Mouse (Mus musculus) MEL (cell line): Measurements from ENCODE around the gene Brca2.

Source experiments
- CHD1 ChIP-seq: IDR thresholded peaks from 2 replicates; pipeline ENCODE4 v1.6.1; 2012; ENCODE audit warnings: low read depth, mild to moderate bottlenecking, inconsistent platforms, low read length, improper control_type of control experiment
- CHD2 ChIP-seq: IDR thresholded peaks from 2 replicates; pipeline ENCODE4 v1.6.1; 2011; ENCODE audit warnings: low read length, improper control_type of control experiment
- CTCF ChIP-seq, 3 experiments: IDR thresholded peaks in 2 of 3; conservative IDR thresholded peaks in 1 of 3; 2 replicates each; pipeline ENCODE4 v1.5.1; 2011 to 2012; ENCODE audit warnings: low read length in 3 of 3, low read depth in 2 of 3, mild to moderate bottlenecking in 2 of 3, improper control_type of control experiment in 1 of 3, inconsistent platforms in 1 of 3, mixed read lengths in 1 of 3, moderate library complexity in 1 of 3; ENCODE audit not compliant: control insufficient read depth in 1 of 3, insufficient read depth in 1 of 3, poor library complexity in 1 of 3, severe bottlenecking in 1 of 3
- MXI1 ChIP-seq: IDR thresholded peaks from 2 replicates; pipeline ENCODE4 v1.6.1; 2011; ENCODE audit warnings: mild to moderate bottlenecking, low read depth, low read length, improper control_type of control experiment
- POLR2AphosphoS2 ChIP-seq: IDR thresholded peaks from 2 replicates; pipeline ENCODE4 v1.6.1; 2011; ENCODE audit warnings: low read length, improper control_type of control experiment
- USF1 ChIP-seq: IDR thresholded peaks from 2 replicates; pipeline ENCODE4 v1.6.1; 2014; ENCODE audit warnings: low read depth, mild to moderate bottlenecking, inconsistent platforms, low read length, improper control_type of control experiment, moderate library complexity
- ZNF384 ChIP-seq: IDR thresholded peaks from 2 replicates; pipeline ENCODE4 v1.6.1; 2012; ENCODE audit warnings: low read depth, mild to moderate bottlenecking, inconsistent platforms, low read length, improper control_type of control experiment

- TF ChIP-seq ZNF384 = no peak
- no peak for TF ChIP-seq USF1
- no peak for TF ChIP-seq POLR2AphosphoS2
- peak in 2 of 3 experiments; percentile 7 to 50; a peak in 2 of 6 replicates for TF ChIP-seq CTCF (IDR thresholded peaks at IDR 0.05 in 2 of 3, conservative IDR thresholded peaks at IDR 0.05 in 1 of 3; ENCODE audit: control insufficient read depth in 1 of 3, insufficient read depth in 1 of 3, low read depth in 2 of 3, low read length in 3 of 3, poor library complexity in 1 of 3, severe bottlenecking in 1 of 3)
- no peak for TF ChIP-seq CHD2
- no peak for TF ChIP-seq MXI1
- no peak for TF ChIP-seq CHD1
Measured at GRCm38 (mm10) chr5:150551637-150552036, 29.2 kb downstream of the Brca2 start.
